ENCODE assay signal across 17 mouse cellular contexts in the genomic region with DNA sequence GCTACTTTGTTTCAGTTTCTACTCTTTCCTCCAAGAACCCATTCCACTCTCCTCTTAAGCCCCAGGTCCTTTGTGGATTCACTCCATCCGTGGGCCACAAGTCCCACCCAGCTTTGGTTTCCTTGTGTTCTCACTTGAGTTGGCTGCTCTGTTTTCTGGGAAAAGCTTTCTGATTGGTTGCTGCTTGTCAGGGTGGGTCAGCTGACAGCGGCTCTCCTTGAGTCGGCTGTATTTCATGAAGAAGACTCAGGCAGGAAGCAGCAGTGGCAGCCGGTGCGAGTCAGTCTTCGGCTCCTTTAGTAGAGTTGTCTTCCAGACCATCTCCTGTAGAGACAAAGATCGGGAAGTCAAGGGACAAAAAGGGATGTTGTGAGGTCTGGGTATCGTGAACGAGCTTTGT.
"Had no signal": no experiment of that assay in that cellular context is flagged by ENCODE, and none has a peak within 500 bp of the region (broad histone marks: within the 10 kb centered on the region; RNA-seq: fewer than 3 reads in every experiment).

No protein-coding gene starts in this region.

- H3K27me3 ChIP-seq: midbrain, embryonic 12.5 days; midbrain, embryonic 15.5 days; neural tube, embryonic 13.5 days had no signal

- ATAC-seq: liver, postnatal 0 days; lung, postnatal 0 days; midbrain, embryonic 15.5 days had no signal

- DNase-seq: kidney, adult 18-20 months; kidney, adult 9 months; kidney, postnatal 25 days; layer of hippocampus, postnatal 36 days; liver, postnatal 0 days; retina, postnatal 1 day; thymus, postnatal 36 days had no signal

- H3K9ac ChIP-seq: liver, embryonic 14.5 days; liver, postnatal 0 days; lung, embryonic 14.5 days; midbrain, embryonic 12.5 days; midbrain, embryonic 15.5 days; neural tube, embryonic 13.5 days had no signal

- H3K4me2 ChIP-seq: liver, embryonic 11.5 days; lung, embryonic 14.5 days; midbrain, embryonic 12.5 days; midbrain, embryonic 15.5 days; neural tube, embryonic 13.5 days had no signal

- H3K36me3 ChIP-seq: midbrain, embryonic 12.5 days; midbrain, embryonic 15.5 days; neural tube, embryonic 13.5 days had no signal

- H3K4me3 ChIP-seq: left cerebral cortex, adult 2 months; midbrain, embryonic 12.5 days; midbrain, embryonic 15.5 days; neural tube, embryonic 13.5 days had no signal

- H3K9me3 ChIP-seq: midbrain, embryonic 12.5 days; midbrain, embryonic 15.5 days; neural tube, embryonic 13.5 days had no signal

- H3K27ac ChIP-seq: left cerebral cortex, adult 2 months; liver, embryonic 14.5 days; macrophage; midbrain, embryonic 12.5 days; midbrain, embryonic 15.5 days; neural tube, embryonic 13.5 days; stomach, postnatal 0 days had no signal
